Mouse (Mus musculus) v-Abl transformed pro-B cells (cell line): ENCODE measurements around the gene Insm1.

Source experiments
- in situ Hi-C, 2 experiments: fragments of 400-800 bp; cut with MboI; formaldehyde crosslinking; loops; one replicate each; pipeline ENCODE4 v1.15.1; 2025; ENCODE audit not compliant: unreplicated experiment in 2 of 2

The Insm1 gene

DNA sequence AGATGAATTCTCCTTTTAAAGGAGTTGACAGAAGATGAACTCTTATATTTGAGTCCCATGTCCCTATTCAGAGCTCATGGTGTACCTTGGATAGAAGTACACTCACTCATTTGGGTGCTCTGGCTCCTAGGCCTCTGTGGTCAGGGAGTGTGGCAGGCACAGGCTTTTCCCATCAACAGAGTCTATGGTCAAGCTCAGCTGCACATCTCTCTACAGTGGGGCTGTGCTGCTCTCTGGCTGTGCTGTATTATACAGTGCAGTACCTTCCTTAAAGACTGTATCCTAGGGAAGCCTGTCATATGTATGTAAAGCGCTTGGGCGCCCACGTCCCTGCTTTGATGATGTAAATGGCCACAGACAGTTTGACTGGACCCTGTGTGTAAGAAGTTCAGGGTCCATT, 35.9 kb downstream of the Insm1 start:
- in situ Hi-C loops = loop anchor here (5.0 kb wide), 1 partner anchor 300 kb away; no protein-coding TSS in a partner anchor

DNA sequence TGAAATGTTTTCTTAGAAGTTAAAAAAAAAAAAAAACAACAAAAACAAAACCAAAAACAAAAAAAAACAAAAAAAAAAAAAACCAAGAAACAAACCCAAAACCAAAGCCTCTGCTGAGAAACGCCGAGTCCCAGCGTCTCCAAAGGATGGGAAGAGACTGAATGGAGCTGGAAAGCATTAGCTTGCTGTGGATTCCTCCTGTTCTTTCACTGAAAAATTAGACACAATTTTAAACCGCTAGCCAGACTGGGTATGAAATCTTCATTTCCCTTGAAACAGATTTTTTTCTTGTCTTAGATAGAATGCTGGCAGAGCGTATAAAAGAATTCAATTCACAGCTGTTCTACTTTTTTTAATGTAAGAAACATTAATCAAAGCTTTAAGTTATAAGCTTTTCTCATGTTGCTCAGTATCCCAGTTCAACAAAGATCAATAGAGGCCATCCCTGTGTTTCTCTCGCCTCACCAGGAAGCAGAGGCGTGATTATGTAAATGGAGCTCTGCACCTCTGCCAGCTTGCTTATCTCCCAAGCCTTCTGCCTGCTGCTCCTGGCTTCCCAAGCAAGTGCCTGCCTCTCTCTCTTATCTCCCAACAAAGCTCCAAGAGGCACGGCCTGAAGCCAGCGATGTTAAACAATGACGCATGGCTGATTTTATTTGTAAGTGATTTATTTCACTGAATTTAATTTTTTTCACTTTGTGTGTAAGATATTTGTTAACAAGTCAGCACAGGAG, 37.2 kb downstream of the Insm1 start:
- in situ Hi-C loops = loop anchor here (5.0 kb wide), 1 partner anchor 302 kb away; no protein-coding TSS in a partner anchor

DNA sequence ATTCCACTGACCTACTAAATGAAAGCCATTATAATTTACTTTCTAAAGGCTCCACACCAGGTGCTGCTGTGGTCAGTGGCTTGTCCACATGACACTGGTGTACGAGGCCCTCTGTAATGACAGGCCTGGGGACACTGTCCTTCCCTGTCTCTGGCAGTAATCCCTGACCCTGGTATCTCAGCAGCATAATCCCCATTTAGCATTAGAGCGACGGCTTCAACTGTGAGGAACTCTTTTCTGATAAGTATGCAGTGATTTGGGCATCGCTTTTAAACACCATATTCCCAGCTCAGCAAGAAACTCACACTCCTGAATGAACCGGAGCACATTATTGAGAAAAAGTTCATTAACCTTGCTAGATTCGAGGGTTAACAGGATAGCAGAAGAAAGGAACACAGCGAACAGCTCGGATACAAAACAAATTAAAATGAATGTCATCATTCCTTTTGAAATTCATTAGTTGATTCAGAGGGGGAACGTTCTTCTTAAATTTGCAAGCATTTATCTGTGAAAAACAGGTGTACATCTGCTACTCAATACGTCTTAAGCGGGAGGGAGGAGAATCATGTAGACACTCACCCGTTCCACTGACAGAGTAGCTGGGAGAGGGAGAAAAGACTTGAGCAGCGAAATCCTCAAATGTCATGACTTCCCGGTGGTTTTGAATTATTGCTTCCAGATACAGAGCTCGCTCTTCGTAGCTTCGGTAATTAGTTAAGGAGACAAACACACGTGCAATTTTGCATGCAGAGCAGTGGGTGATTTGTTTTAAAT, 38.3 kb downstream of the Insm1 start:
- in situ Hi-C loops = loop anchor here (5.0 kb wide), 2 partner anchors 127 to 303 kb away; no protein-coding TSS in a partner anchor

DNA sequence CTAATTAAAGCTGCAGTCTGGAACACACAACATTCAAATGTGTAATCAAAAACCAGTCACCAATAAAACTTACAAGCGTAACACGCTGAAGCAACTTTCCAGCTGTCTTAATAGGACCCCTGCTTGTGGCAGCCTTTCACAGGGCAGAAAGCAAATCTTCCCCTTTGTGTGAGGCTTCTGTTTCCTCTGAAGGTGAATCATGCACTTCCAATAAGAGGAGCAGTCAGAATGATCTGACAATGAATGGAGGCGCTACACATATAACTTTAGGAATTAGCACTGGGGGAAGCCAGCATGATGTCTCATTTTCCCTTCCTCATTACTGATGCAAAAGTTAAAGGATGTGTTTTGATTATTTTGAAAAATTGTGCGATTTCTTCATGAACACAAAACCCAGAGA, 39.4 kb downstream of the Insm1 start:
- in situ Hi-C loops = loop anchor here in 1 of 2 experiments (5.0 kb wide), 1 partner anchor 126 kb away; no protein-coding TSS in a partner anchor

DNA sequence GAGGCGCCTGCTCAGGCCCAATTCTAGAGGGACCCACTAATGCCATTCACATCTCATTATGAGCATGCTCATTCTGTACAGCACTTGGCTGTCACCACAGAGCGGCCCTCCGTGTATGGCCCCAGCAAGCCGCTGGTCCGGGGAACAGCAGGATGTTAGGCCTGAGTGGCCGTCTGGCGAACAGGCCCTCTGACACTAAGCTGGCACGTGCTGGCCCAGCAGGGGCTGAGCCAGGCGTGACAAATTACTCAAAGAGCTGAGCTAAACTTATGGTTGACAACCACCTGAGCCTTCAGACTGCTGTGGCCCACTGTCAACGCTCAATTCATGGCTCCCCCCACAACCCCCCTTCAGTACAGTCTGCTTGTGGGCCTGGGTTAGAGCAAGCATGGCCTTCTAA, 40.5 kb downstream of the Insm1 start:
- in situ Hi-C loops = loop anchor here in 1 of 2 experiments (5.0 kb wide), 1 partner anchor 125 kb away; no protein-coding TSS in a partner anchor

DNA sequence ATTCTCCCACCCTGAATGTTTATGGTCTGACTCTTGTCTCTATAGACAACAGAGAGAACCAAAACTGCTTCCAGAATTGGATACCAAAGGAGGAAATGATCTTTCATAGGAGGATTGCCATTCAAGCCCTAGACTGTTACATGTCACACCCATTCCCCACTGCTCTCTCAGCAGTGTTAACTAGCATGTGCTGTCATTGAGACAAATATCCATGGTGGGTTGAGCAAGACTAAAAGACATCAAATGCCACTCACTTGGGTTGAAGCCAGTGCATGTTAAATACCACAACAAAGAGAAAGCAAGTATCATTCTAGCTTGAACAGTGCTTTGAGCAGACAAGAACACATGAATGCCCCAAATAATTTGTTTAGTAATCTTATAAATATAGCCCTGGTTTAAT, 41.2 kb downstream of the Insm1 start:
- in situ Hi-C loops = loop anchor here in 1 of 2 experiments (5.0 kb wide), 1 partner anchor 124 kb away; no protein-coding TSS in a partner anchor

DNA sequence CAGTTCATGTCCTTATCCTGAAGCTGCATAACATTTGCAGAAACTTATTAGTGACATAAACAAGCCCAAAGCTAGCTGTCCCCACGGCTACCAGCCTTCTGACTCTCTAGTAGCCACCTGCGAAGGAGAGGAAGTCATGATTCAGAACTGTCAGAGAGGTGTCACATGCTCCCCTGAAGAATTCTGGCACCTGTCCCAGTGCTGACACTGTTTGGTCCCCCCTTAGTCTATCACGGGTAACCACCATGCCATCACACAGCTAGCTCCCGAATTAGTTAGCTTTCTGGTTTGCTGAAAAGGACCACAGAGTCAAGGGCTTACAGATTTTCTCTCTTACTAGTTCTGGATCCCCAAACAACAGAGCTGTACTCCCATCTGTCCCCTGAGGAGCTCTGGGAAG, 43.3 kb downstream of the Insm1 start:
- in situ Hi-C loops = no loop called here

DNA sequence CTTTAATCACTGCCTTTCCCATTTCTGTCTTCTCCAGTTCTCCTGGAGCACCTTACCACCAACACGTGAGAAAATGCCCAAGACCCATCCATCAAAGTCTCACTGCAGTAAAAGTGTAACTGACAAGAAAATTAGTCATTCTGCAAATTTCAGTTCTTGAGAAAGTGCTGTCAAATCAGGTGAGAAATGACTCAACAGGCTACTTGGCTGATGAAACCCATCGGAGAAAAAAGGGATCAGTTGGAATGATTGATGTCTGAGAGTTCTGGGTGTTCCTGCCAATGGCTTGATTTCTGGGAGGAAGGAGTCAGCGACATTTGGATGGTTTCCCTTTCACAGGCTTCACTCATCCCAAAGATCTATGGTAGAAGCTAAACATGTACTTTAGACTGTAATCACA, 44.8 kb downstream of the Insm1 start:
- in situ Hi-C loops = no loop called here
